Mouse (Mus musculus): ENCODE results near the gene Sntb2.

DNA sequence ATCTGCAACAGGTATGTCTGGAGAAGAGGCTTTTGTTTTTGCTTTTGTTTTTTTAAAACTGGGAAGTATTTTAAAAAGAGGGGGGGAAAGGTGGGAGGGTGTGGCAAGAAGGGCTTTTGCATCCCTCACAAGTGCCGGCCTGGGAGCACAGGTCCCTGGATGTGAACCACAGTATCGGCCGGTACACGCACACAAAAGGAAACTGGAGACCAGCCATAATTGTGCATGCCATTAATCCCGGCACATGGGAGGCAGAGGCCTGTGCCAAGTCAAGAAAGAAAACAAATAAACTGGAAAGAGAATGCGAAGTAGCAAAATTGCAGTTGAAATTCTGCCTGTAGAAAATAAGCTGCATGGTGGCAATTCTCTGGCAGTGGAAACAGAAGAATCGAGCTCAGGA, 27.3 kb upstream of the Sntb2 start:
- TF ChIP-seq CTCF (IDR thresholded peaks at IDR 0.05; ENCODE audit: extremely low read depth, insufficient read depth, low read length) (no peak), POLR2A (IDR thresholded peaks at IDR 0.05; ENCODE audit: extremely low read depth, insufficient read depth, low read length) (no peak)

Data from cortical plate, adult 2 months (tissue).